Mouse (Mus musculus) liver, adult 2 months (tissue): Measurements from ENCODE around the gene Rasa2.

Experiments used
- CTCF ChIP-seq: fragments of 200-500 bp; IDR thresholded peaks from 2 replicates; pipeline ENCODE4 v1.5.1; 2011; ENCODE audit warnings: low read depth, low read length, control low read depth
- POLR2A ChIP-seq: fragments of 200-500 bp; IDR thresholded peaks from 2 replicates; pipeline ENCODE4 v1.6.1; 2011; ENCODE audit warnings: low read length, control low read depth; ENCODE audit not compliant: insufficient read depth; ENCODE audit errors: extremely low read depth

DNA sequence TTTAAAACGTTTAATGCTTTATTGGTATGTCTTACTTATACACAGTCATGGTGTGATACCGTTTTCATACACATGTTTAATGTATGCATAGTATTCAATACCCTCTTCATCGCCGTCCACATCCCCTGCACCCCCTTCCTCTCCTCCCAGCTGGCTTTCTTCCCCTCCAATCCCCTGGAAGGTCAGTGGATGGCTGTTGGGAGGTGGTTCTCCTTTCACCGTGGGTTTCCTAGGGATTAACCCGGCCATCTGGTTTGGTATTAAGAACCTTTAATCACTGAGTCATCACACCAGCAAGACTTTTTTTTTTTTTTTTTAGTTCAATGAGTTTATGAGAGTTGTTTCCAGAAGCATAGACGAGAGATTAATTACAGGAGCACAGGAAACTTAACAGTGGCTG lies 1.3 kb upstream of the Rasa2 start:
- TF ChIP-seq CTCF (no peak), POLR2A (no peak)
